Mouse (Mus musculus): ENCODE data around the gene Tnrc6b.
"Not testable (repeated sequence)": the region's sequence is repeated elsewhere in the genome, so short reads cannot be mapped to it uniquely, and the experiment has no call there.

The Tnrc6b gene

DNA sequence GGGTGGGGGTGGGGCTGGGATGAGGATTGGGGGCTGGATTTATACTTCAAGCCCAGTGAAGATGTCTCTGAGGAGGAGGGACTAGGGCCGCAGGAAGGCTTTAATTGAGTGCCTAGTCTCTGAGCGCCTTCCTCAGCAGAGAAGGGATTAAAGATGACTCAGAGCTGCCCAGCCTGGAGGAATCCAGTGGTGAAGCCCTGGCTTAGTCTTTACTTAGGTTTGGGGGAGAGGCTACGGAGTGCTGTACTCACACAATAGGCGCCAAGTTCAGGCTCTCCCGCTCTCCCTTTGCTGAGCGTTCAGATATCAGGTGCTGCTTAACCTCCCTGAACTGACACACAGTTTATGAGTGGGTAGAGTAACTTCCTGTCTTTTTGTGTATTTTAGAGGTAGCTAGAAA, 86.6 kb downstream of the Tnrc6b start:
- peak; percentile 23 to 54 for DNase-seq

DNA sequence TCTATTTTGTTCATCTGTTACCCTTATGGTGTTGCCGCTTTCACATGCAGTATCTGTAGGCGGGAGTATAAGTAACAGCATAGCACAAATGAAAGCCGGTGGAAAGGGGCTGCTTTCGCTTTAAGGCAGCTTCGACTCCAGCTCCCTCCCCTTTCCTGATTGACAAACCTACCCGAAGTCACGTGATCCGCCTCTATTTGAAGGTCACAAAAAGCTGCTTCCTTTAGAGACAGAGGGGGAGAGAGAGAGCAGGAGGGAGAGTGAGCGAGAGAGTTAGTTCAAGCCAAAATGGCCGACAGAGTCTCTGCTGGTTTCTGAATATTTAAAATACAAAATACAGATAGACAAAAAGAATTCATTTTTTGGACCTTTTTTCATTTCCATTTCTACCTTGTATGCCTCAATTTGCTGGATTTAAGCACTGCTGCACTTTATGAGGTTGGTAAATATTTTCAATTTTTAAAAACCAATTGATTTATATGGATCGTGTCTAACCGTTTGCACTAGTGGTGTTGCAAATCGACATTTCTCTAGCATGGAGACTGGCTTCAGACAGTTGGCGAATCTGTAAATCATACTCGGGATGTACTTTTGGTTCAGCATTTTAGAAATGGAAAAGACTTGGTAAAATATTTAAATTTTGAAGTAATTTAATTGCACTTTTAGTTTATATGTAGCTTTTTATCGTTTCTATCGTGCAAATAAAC, 87.4 kb downstream of the Tnrc6b start:
- peak; percentile 81 to 94 for DNase-seq

DNA sequence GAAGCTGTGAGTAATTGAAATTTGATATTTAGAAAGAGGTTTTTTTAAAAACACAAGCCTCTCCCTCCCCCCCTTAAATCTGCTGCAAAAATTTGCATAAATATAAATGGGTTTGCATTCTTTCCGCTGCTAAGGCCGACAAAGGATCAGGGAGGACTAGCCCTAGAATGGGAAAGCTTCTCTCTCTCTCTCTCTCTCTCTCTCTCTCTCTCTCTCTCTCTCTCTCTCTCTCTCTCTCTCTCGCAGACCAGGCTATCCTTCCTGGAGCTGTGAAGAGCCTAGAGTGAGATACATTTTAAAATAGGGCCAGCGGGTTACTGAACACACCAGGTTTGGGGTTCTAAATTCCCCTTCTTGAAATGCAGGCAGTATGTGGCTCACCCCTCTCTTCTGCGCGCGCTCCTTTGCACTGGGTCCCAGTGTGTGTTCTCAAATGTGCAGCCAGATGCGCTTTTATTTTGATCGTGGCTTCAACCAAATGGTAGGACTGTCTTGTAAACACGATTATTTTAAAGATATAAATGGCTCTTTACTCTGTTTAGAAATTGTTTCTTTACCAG, 88.0 kb downstream of the Tnrc6b start:
- DNase-seq, result peak; percentile 37 to 63

DNA sequence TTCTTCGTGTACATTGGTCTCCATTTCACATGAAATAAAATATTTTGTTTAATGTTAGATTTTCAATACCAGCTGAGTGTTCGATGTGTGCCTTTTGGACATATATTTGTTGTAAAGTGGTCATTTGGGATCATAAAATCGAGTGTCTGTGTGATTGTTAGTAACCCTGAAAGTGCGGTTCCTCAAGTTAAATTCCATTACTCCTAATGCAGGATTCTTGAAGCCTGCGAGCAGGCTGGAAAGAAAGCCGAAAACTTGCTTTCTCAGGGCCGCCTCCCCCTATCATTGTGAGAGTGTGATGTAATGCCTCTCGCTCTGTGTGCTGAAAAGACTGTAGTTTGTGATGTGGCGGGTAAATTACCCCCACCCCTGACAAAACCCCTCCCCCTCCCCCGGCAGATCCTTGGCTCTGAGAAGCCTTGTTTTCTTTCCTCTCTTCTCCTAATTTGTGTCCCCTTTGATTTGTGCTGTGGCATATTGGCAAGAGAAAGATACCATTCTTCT, 88.6 kb downstream of the Tnrc6b start:
- peak; percentile 17 to 48 for DNase-seq

DNA sequence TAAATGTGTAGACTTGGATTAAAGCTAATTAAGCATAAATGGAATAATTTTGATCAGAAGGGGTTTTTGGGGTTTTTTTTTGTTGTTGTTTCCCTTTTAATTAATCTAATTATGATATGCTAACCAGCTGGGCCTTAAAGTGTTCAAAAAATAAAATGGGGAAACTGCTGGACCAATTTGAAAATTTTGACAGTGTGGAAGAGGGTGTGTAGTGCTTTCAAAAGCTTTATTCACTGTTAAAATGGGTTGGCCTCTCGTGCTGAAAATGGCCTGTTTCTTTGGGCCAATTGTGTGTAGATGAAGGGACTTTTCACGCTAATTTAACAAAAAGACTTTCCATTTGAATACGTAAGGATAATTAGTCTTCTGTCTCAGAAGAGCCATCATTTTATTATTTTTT, 89.1 kb downstream of the Tnrc6b start:
- DNase-seq, result no peak

DNA sequence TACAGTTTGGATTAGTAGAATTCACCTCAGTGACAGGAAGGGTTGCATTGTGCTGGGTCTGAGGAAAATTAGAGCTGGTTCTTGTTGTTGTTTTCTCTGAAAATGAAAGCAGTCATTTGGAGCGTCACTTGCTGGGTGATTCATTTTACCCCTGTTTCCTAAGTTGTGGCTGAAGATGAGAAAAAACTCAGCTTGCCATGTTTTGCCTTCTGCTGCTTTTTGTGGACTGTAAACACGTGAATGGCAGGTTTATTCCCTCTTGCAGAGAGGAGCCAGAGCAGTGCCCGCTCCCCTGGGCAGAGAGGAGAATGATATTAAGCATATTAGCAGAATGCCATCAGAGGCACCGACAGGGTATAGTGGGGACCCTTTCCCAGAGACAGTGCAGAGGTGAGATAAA, 89.7 kb downstream of the Tnrc6b start:
- no peak for DNase-seq

DNA sequence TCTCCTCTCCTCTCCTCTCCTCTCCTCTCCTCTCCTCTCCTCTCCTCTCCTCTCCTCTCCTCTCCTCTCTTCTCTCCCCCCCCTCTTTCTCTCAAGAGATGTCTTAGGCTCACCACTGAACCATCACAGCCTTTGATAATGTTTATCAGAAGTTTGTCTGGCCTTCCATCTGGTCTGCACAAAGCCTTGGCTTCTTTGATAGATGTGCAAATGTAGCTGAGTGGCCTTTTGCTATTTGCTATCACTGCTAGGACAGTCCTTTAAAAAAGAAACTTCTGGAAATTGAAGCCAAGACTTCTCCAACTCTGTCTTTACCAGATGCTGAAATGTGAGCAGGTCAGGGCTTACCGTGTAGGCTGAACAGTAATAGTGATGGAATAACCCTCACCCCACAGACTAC, 90.5 kb downstream of the Tnrc6b start:
- no peak for DNase-seq

DNA sequence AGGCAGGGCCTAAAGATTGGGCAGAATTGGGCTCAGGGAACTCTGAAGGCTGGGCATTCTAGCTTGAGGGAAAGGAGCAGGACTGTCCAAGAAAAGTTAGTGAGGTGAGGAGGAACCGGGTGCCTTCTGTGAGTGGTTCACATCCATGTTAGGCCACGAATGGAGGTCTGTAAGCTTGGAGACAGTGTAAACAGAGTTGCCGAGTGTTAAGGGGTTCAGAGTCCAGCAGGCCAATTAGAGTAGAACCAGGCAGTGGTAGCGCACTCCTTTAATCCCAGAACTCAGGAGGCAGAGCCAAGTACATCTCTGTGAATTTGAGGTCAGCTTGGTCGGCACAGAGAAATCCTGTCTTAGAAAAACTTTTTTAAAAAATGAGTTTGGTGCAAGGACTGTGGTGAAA, 96.0 kb downstream of the Tnrc6b start:
- no peak for DNase-seq

DNA sequence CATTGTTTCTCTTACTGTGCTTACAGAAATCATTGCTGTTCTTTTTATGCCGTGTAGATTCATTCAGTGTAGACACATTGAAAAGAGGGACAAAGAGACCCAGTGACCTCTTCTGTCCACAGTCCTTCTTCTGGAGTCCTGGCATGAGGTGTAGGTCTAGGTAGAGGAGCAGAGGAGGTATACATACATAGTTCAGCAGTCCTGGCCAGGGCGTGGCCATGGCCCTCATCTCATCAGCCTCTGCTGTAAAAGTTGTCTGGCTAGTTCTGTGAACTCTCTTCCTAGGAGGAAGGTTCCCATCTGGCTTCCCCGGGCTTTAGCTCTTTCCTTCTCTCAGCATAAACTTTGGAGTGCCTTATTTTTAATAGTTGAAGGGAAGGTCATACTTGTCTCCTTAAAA, 99.1 kb downstream of the Tnrc6b start:
- no peak for DNase-seq

DNA sequence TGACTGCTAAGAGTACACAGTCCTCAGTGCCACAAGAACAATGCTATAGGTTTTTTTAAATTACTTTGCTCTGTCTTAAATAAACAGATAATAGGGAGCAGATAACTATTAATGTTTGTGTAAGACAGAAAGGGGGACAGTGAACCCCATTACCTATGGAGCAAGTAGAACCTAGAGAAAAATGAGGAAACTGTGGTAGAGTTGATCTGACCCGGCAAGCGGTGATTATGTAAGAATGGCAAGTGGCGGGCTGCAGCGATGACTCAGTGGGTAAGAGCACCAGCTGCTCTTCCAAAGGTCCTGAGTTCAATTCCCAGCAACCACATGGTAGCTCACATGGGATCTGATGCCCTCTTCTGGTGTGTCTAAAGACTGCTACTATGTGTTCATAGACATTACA, 101.7 kb downstream of the Tnrc6b start:
- DNase-seq, result no peak

DNA sequence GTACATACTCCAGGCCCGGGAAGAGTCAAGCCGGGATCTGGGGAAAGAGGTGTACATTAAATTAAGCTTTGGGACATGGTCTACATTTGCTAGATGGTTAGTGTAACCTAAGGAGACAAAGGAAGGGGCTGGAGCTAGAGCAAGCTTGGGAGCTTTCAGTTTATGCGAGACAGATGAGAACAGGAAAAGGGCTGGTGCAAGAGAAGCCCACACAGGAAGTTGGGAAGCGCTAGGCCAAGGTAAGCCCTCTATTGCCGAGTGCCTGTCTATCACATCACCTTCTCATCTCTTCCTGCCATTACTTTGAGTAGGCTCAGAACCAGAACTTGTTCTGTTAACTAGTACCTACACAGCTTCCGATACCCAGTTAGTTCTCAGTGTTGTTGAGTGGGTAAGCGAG, 103.7 kb downstream of the Tnrc6b start:
- DNase-seq, result peak in 1 of 2 experiments; percentile 31

DNA sequence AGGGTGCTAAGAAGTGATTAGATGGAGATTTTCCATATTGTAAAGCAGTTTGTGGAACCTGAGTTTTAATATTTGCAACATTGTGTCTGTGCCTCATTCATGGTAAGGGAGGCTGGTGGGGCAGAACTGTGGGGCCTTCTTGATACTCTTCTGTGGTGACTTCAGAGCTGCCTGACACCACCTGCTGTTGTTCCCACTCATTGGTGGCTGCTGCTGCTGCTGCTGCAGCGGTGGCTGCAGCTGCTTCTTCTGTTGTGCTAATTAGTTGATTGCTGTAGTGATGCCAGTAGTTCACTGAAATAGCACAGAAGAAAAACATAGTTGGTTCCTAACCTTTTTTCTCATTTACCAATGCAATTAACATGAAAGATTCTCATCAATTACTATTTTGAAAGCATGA, 111.2 kb downstream of the Tnrc6b start:
- DNase-seq, result no peak

DNA sequence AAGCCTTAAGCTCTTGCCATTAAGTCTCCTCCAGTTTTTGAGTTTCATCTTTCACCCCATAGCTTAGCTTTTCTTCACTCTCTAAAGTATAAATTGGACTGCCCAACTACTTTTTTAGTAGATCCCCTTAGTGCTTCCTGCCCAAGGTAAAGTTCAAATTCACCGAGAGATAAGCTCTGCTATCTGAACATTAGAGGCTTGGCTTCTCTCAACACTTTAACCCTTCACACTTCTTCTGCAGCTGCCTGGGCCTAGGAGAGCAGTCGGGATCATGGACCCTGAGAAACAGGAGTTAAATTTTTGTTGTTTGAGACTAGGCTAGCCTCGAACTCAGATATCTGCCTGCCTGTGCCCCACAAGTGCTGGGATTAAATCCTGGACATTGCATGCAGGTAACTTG, 120.1 kb downstream of the Tnrc6b start:
- no peak for DNase-seq

DNA sequence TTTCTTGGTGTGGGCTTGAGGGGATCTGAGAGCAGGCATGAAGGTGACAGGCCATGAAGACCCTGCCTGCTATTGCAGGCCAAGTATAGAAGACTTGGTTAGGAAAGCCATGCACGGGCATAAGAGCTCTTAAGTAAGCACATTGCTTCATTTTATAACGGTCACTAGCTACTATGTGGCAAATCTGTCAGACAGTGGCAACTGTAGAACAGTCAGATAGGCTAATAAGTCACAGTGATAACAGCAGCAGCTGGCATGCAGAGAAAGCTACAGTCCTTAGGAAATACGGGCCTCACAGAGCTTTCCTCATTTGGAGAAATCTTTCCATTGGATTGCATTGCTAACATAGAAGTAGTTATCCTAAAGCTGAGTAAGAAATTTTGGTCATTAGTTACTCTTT, 121.7 kb downstream of the Tnrc6b start:
- DNase-seq, result no peak

DNA sequence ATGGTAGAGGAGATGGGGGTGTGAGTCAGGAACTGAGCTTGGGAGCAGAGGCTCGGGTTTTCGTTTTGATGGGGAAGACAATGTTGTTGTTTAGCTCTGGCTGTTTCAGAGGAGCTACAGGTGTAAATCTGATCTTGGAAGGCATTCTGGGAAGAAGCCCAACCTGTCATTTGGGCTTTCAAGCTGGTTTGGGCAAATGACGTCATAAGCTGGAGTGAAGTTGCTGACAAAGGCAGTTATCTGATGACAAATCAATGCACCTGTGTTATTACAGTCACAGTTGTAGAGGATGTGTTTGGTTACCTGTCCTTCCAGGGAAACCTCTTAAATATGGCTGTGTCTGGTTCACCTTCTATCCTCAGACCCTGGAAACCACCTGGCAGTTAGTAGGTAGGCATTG, 125.1 kb downstream of the Tnrc6b start:
- DNase-seq, result no peak

DNA sequence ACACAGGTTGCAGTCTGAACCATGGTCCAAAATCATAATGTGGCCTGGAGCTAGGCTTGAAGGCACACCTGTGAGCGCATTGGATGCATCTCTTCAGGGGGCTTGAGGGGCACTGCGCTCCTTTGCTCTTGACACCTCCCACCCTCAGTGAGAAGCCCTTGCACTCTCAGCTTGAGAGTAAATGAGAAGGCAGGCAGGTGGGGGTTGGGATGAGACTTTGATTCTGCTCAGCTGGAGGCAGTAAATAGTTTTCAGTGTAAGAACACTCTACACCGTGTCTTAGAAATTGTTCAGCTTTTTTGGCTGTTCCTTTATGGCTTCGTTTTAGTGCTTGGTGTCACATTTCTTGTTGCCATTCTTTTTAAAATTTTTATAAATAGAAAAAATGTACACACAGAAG, 127.7 kb downstream of the Tnrc6b start:
- no peak for DNase-seq

DNA sequence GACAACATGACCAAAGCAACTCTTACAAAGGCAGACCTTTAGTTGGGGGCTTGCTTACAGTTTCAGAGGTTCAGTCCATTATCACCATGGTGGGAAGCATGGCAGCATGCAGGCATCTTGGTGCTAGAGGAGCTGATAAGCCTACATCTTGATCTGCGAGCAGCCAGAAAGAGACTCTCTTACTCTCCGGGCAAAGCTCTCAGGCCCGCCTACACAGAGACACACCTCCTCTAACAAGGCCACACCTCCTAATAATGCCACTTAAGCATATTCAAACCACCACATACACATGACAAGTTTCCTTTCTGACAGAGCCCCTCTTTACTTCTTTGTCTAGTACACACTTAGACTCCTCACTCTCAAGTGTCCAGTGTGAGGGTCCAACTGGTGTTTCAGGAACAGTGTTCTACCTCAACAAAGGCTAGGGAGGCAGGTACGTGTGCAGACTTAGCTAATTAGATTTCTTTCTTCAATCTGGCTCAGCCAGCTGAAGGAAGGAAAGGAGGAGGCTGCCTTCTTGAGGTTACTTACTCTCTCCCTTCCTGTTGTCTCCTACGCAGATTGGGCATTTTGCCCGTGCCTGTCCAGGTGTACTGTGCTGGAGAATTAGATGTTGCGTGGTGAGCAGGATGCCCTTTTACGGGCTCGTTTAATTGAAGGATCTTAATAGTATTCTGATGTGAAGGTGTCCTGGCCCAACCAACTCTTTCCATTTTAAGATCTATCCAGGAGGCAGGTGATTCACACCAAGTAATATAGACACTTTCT, 128.7 kb downstream of the Tnrc6b start:
- DNase-seq, result no peak

DNA sequence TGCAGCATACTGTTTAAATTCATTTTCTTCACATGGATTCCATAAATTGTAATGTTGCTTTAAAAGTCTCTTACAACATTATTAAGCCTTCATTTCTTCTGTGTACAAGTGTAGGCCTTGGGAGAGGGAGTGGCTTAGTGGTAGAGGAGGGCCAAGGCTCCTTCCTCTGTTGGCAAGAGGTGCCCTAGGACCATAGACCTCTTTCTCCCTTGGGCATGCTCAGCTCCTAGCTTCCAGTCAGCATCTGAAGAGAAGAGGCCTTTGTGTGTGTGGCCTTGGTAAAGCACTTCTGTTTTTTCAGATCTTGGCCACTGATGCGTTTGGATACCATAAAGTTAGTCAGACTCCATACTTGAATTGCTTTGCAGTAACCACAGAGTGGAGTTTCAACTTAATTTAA, 133.1 kb downstream of the Tnrc6b start:
- DNase-seq, result no peak

DNA sequence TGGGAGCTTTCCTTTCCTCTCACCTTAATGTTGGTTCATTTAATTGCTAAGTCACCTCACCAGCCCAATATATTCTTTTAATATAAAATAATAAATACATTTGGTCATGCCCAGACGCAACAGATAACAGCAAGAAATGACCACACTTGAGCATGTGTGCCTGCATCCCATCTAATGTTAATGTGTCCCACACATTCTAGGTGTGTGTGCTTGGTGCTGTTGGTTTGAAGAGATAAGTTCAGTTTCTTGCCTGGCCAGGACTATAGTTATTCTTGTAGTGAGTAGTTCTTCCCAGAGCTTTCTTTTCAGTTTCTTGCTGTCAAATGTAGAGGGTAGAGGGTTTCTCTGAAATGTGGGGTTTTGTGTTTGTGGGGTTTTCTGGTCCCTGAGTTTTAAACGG, 133.8 kb downstream of the Tnrc6b start:
- DNase-seq, result no peak

DNA sequence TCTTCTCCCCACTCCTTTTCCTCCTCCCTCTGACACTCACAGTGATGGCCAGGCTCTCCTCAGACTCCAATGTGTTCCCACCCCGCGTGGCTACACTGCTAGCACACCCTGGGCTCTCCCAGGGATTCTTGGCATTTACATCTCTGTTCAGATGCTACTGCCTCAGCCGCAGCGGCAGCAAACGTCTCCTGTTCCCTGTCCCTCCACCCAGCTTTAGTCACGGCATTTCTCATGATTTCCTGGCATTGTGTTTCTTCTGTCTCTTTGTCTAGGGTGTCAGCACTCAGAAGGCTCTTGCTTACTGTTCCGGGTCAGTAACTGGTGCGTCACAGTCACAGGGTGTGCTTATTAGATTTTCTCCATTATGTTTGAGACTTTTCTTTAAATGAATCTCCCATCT, 138.9 kb downstream of the Tnrc6b start:
- DNase-seq, result no peak

DNA sequence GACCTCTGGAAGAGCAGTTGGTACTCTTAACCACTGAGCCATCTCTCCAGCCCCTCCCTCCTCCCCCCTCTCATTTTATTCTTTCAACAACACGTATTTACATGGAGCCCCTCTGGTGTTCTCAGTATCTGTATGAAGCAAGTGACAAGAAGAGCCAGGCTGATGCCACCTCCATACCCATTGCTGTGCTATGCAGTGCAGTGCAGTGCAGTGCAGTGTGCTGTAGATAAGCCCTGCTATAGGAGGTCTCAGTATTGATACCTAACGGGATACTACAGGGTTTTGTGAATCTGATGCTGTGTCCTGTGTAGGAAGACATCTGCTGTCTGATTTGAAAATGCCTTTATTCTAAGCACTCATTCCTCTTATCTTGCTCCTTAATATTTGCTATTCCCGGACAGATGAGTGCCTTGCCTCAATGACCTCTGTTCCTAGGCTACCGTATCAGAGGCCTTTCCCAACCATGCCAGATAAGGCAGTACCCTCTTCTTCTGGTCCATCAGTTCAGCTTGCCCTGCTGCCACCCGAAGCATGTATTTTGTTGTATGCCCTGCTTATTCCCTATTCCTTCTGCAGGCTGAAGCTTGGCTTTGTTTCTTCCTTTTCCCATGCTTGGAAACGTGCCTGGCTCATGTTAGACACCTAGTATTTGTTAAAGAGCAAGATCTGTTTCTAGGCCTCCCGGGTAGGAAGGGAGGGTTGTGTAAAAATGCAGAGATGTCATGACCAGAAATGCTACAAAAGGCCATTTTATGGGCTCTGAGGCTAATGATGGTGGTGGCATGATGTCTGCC, 139.8 kb downstream of the Tnrc6b start:
- no peak for DNase-seq

DNA sequence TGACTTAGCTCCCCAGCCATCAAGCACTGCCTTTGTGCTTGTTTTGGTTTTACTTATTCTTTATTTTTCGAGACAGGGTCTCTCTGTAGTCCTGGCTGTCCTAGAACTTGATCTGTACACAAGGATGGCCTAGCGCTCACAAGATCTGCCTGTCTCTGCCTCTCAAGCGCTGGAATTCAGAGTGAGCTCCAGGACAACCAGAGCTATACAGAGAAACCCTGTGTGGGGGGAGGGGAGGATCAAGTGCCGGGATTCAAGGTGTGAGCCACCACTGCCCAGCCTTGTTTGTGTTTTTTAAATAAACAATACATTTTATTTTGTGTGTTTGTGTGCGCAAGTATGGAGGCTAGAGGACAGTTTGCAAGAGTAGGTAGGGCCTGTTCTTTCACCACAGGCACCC, 141.0 kb downstream of the Tnrc6b start:
- DNase-seq, result no peak

DNA sequence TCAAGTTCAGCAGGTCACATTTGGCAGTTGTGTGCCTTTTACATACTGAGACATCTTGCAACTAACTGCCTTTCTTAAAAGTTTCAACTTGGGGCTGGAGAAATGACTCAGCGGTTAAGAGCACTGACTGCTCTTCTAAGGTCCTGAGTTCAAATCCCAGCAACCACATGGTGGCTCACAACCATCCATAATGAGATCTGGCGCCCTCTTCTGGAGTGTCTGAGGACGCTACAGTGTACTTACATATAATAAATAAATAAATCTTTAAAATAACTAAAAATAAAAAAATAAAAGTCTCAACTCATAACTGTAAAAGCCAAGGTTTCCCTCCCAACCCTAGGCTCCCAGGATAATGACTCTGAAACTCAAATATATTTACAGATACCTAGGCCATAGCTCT, 141.4 kb downstream of the Tnrc6b start:
- DNase-seq, result not testable (repeated sequence)
